Mouse (Mus musculus): Measurements from ENCODE around the gene Prpf39.

- TF ChIP-seq CTCF (IDR thresholded peaks at IDR 0.05; ENCODE audit: low read depth) (no peak), EP300 (optimal IDR thresholded peaks at IDR 0.05) (no peak)
Observed at GRCm38 (mm10) chr12:65035839-65036189, 319 bp upstream of the Prpf39 start.
